Mouse (Mus musculus) megakaryocyte, adult 5-6 weeks (primary cell): ENCODE measurements around the gene Pgbd1. TPM values are rescaled to one million over a fixed set of nuclear protein-coding genes. Genes with fewer than 3 reads are reported as not detected.

Source experiments
- total RNA-seq, 2 experiments: library from RNA; stranded (forward) in 1 of 2; stranded (reverse) in 1 of 2; fragments of 153-499, 151-499 nt in 1 of 2; fragments of 221-1000, 200-1000 nt in 1 of 2; gene quantifications; 2 replicates each; pipeline versions ENCODE4 v1.2.3 to v1.2.4; 2015 to 2017

The Pgbd1 gene
- total RNA-seq, 2 experiments from 2014 or later, result not detected

Other genes starting within 250 kb of the Pgbd1 start
- not detected in 2 replicates for gene Gpx5, start 148.3 kb downstream of the Pgbd1 start, total RNA-seq (2015)
- gene Gpx5, start 148.3 kb downstream of the Pgbd1 start, total RNA-seq (2017), result not detected in 2 replicates
- gene Gpx6, start 128.9 kb downstream of the Pgbd1 start, total RNA-seq (2015), result not detected in 2 replicates
- gene Gpx6, start 128.9 kb downstream of the Pgbd1 start, total RNA-seq (2017), result not detected in 2 replicates
- not detected in 2 replicates for gene Olfr1367, start 94.1 kb downstream of the Pgbd1 start, total RNA-seq (2015)
- gene Olfr1367, start 94.1 kb downstream of the Pgbd1 start, total RNA-seq (2017), result not detected in 2 replicates
- gene Zscan12, start 78.2 kb downstream of the Pgbd1 start, total RNA-seq (2015), result 4.4 and 4.7 TPM in 2 replicates
- gene Zscan12, start 78.2 kb downstream of the Pgbd1 start, total RNA-seq (2017), result 5.6 and 8.3 TPM in 2 replicates
- gene Zkscan3, start 38.3 kb downstream of the Pgbd1 start, total RNA-seq (2015), result 33.5 and 36.6 TPM in 2 replicates
- 26.8 and 29.7 TPM in 2 replicates for gene Zkscan3, start 38.3 kb downstream of the Pgbd1 start, total RNA-seq (2017)
- 24.2 and 25.3 TPM in 2 replicates for gene Zscan26, start 12.7 kb upstream of the Pgbd1 start, total RNA-seq (2015)
- gene Zscan26, start 12.7 kb upstream of the Pgbd1 start, total RNA-seq (2017), result 26.9 and 27.2 TPM in 2 replicates
- gene Nkapl, start 27.5 kb upstream of the Pgbd1 start, total RNA-seq (2015), result 0.16 and 1.1 TPM in 2 replicates
- gene Nkapl, start 27.5 kb upstream of the Pgbd1 start, total RNA-seq (2017), result 1.2 and 1.3 TPM in 2 replicates
- 0.09 and 0.16 TPM in 2 replicates for gene Zkscan4, start 37.8 kb upstream of the Pgbd1 start, total RNA-seq (2015)
- 0.44 TPM in 1 of 2 replicates, not detected in the other for gene Zkscan4, start 37.8 kb upstream of the Pgbd1 start, total RNA-seq (2017)
- not detected in 2 replicates for gene Gm10065, start 38.4 kb upstream of the Pgbd1 start, total RNA-seq (2015)
- not detected in 2 replicates for gene Gm10065, start 38.4 kb upstream of the Pgbd1 start, total RNA-seq (2017)
- gene AK157302, start 54.2 kb upstream of the Pgbd1 start, total RNA-seq (2015), result 0.09 and 0.56 TPM in 2 replicates
- 0.20 TPM in 1 of 2 replicates, not detected in the other for gene AK157302, start 54.2 kb upstream of the Pgbd1 start, total RNA-seq (2017)
- 7.8 and 10.7 TPM in 2 replicates for gene Gm11273, start 60.4 kb upstream of the Pgbd1 start, total RNA-seq (2015)
- gene Gm11273, start 60.4 kb upstream of the Pgbd1 start, total RNA-seq (2017), result 4.3 and 5.2 TPM in 2 replicates
- gene Zkscan8, start 90.1 kb upstream of the Pgbd1 start, total RNA-seq (2015), result 7.0 and 7.1 TPM in 2 replicates
- gene Zkscan8, start 90.1 kb upstream of the Pgbd1 start, total RNA-seq (2017), result 4.4 and 4.9 TPM in 2 replicates
- gene Olfr1366, start 101.8 kb upstream of the Pgbd1 start, total RNA-seq (2015), result not detected in 2 replicates
- gene Olfr1366, start 101.8 kb upstream of the Pgbd1 start, total RNA-seq (2017), result not detected in 2 replicates
- gene Olfr1535, start 118.8 kb upstream of the Pgbd1 start, total RNA-seq (2015), result not detected in 2 replicates
- gene Olfr1535, start 118.8 kb upstream of the Pgbd1 start, total RNA-seq (2017), result not detected in 2 replicates
- gene Olfr1364, start 140.7 kb upstream of the Pgbd1 start, total RNA-seq (2015), result not detected in 2 replicates
- not detected in 2 replicates for gene Olfr1364, start 140.7 kb upstream of the Pgbd1 start, total RNA-seq (2017)
- gene Olfr1362, start 173.0 kb upstream of the Pgbd1 start, total RNA-seq (2015), result not detected in 2 replicates
- gene Olfr1362, start 173.0 kb upstream of the Pgbd1 start, total RNA-seq (2017), result not detected in 2 replicates
- gene Olfr11, start 201.5 kb upstream of the Pgbd1 start, total RNA-seq (2015), result not detected in 2 replicates
- not detected in 2 replicates for gene Olfr11, start 201.5 kb upstream of the Pgbd1 start, total RNA-seq (2017)
- gene Olfr1361, start 222.3 kb upstream of the Pgbd1 start, total RNA-seq (2015), result not detected in 2 replicates
- not detected in 2 replicates for gene Olfr1361, start 222.3 kb upstream of the Pgbd1 start, total RNA-seq (2017)
- gene Olfr1360, start 236.3 kb upstream of the Pgbd1 start, total RNA-seq (2015), result not detected in 2 replicates
- not detected in 2 replicates for gene Olfr1360, start 236.3 kb upstream of the Pgbd1 start, total RNA-seq (2017)